Mouse (Mus musculus): Measurements from ENCODE around the gene Cluap1. TPM values are rescaled to one million over a fixed set of nuclear protein-coding genes. Genes with fewer than 3 reads are reported as not detected.

Cluap1 gene
- polyA plus RNA-seq, 1 experiment from 2014 or later, result 24.9 TPM

Small RNAs within 50 kb of the gene (microRNA-seq; reads per million reads assigned to microRNA genes)
- not detected for gene Gm23493

Other genes with a start within 250 kb of the Cluap1 start
- not detected in 2 replicates for gene Mefv, start 190.7 kb upstream of the Cluap1 start, polyA plus RNA-seq (2016; fragmentation: Nextera tagmentation; extraction: Ambion mirVana)
- 57.9 and 59.9 TPM in 2 replicates for gene Zfp263, start 164.7 kb upstream of the Cluap1 start, polyA plus RNA-seq (2016; fragmentation: Nextera tagmentation; extraction: Ambion mirVana)
- not detected in 2 replicates for gene Olfr15, start 77.9 kb upstream of the Cluap1 start, polyA plus RNA-seq (2016; fragmentation: Nextera tagmentation; extraction: Ambion mirVana)
- 1.6 and 2.1 TPM in 2 replicates for gene Zfp174, start 61.5 kb upstream of the Cluap1 start, polyA plus RNA-seq (2016; fragmentation: Nextera tagmentation; extraction: Ambion mirVana)
- gene Naa60, start 36.4 kb upstream of the Cluap1 start, polyA plus RNA-seq (2016; fragmentation: Nextera tagmentation; extraction: Ambion mirVana), result 66.0 and 70.2 TPM in 2 replicates
- gene Zfp597, start 24.2 kb upstream of the Cluap1 start, polyA plus RNA-seq (2016; fragmentation: Nextera tagmentation; extraction: Ambion mirVana), result 12.7 and 13.5 TPM in 2 replicates
- gene Gm20695, start 24.2 kb upstream of the Cluap1 start, polyA plus RNA-seq (2016; fragmentation: Nextera tagmentation; extraction: Ambion mirVana), result 2.6 and 3.3 TPM in 2 replicates
- 5.7 and 7.5 TPM in 2 replicates for gene 1700037C18Rik, start 112 bp upstream of the Cluap1 start, polyA plus RNA-seq (2016; fragmentation: Nextera tagmentation; extraction: Ambion mirVana)
- gene Nlrc3, start 67.8 kb downstream of the Cluap1 start, polyA plus RNA-seq (2016; fragmentation: Nextera tagmentation; extraction: Ambion mirVana), result 0.99 and 1.2 TPM in 2 replicates
- 29.9 and 30.3 TPM in 2 replicates for gene Slx4, start 95.0 kb downstream of the Cluap1 start, polyA plus RNA-seq (2016; fragmentation: Nextera tagmentation; extraction: Ambion mirVana)
- 6.2 and 7.8 TPM in 2 replicates for gene Dnase1, start 128.1 kb downstream of the Cluap1 start, polyA plus RNA-seq (2016; fragmentation: Nextera tagmentation; extraction: Ambion mirVana)
- gene Trap1, start 169.0 kb downstream of the Cluap1 start, polyA plus RNA-seq (2016; fragmentation: Nextera tagmentation; extraction: Ambion mirVana), result 59.7 and 62.8 TPM in 2 replicates

Measured in midbrain, embryonic 12.5 days (tissue).